ENCODE assay signal across 19 mouse cellular contexts in genomic region chr16:73760921-73761320, GRCm38 (mm10).
DNase-seq lines count a peak whose midpoint lies in the region; ATAC-seq and TF ChIP-seq lines count a peak whose summit lies in the region.
"Had no signal": no experiment of that assay in that cellular context is flagged by ENCODE, and none has a peak within 500 bp of the region (broad histone marks: within the 10 kb centered on the region; RNA-seq: fewer than 3 reads in every experiment).

No protein-coding gene starts in this region.

- no peaks in the 10 kb centered on the region for H3K4me1 ChIP-seq in forebrain, embryonic 14.5 days (ENCODE audit: control insufficient read depth, insufficient read depth, low read length)
- H3K4me1 ChIP-seq in forebrain, postnatal 0 days (ENCODE audit: insufficient read depth): no peaks in the 10 kb centered on the region
- no peaks in the 10 kb centered on the region for H3K4me1 ChIP-seq in midbrain, embryonic 12.5 days
- no peaks in the 10 kb centered on the region for H3K4me1 ChIP-seq in midbrain, embryonic 13.5 days (replicated peaks)
- H3K4me1 ChIP-seq: heart, embryonic 12.5 days; hindbrain, embryonic 10.5 days had no signal

- H3K36me3 ChIP-seq in forebrain, embryonic 14.5 days (ENCODE audit: control insufficient read depth, insufficient read depth, low read length): no peaks in the 10 kb centered on the region
- no peaks in the 10 kb centered on the region for H3K36me3 ChIP-seq in forebrain, postnatal 0 days (ENCODE audit: insufficient read depth)
- H3K36me3 ChIP-seq in midbrain, embryonic 12.5 days: no peaks in the 10 kb centered on the region
- H3K36me3 ChIP-seq in midbrain, embryonic 13.5 days: no peaks in the 10 kb centered on the region
- H3K36me3 ChIP-seq: embryonic facial prominence, embryonic 13.5 days; heart, embryonic 12.5 days; hindbrain, embryonic 10.5 days; hindbrain, embryonic 15.5 days had no signal

- no peak overlapping the region for H3K27ac ChIP-seq in forebrain, embryonic 14.5 days (ENCODE audit: low read depth, low read length)
- H3K27ac ChIP-seq in forebrain, postnatal 0 days (ENCODE audit: low read depth, low read length): no peak overlapping the region
- H3K27ac ChIP-seq in midbrain, embryonic 12.5 days (replicated peaks): no peak overlapping the region
- H3K27ac ChIP-seq in midbrain, embryonic 13.5 days: no peak overlapping the region
- H3K27ac ChIP-seq: embryonic facial prominence, embryonic 13.5 days; gastrocnemius, adult 2 months; hindbrain, embryonic 10.5 days; hindbrain, embryonic 15.5 days had no signal

- ATAC-seq in forebrain, embryonic 14.5 days: peak; percentile 65
- no peak for ATAC-seq in forebrain, postnatal 0 days
- peak; percentile 23; the same call in 1 of the 2 replicates for ATAC-seq in midbrain, embryonic 12.5 days (ENCODE audit: low FRiP score, low read depth)
- ATAC-seq in midbrain, embryonic 13.5 days: no peak
- ATAC-seq: inflammation-experienced regulatory T-cells, adult 6 months; intestine, postnatal 0 days had no signal

- 18% methylated on average over 3 of the region's 3 CpGs for WGBS in forebrain, embryonic 14.5 days
- 12% methylated on average over 3 of the region's 3 CpGs for WGBS in forebrain, postnatal 0 days
- 56% methylated on average over 3 of the region's 3 CpGs for WGBS in midbrain, embryonic 12.5 days
- whole genome bisulfite sequencing in midbrain, embryonic 13.5 days: 43% methylated on average over 3 of the region's 3 CpGs

- H3K4me2 ChIP-seq in forebrain, embryonic 14.5 days (ENCODE audit: low read length): no peak overlapping the region
- H3K4me2 ChIP-seq in forebrain, postnatal 0 days (ENCODE audit: low read depth): no peak overlapping the region
- no peak overlapping the region for H3K4me2 ChIP-seq in midbrain, embryonic 12.5 days (replicated peaks)
- H3K4me2 ChIP-seq in midbrain, embryonic 13.5 days (replicated peaks): no peak overlapping the region
- H3K4me2 ChIP-seq: embryonic facial prominence, embryonic 13.5 days; heart, embryonic 12.5 days; hindbrain, embryonic 15.5 days had no signal

- TF ChIP-seq CTCF in forebrain, postnatal 0 days (IDR thresholded peaks at IDR 0.05; ENCODE audit: low read depth): no peak

- H3K4me3 ChIP-seq in forebrain, embryonic 14.5 days (ENCODE audit: low read depth, low read length): no peak overlapping the region
- no peak overlapping the region for H3K4me3 ChIP-seq in forebrain, postnatal 0 days (ENCODE audit: low read depth, low read length)
- H3K4me3 ChIP-seq in midbrain, embryonic 12.5 days: no peak overlapping the region
- no peak overlapping the region for H3K4me3 ChIP-seq in midbrain, embryonic 13.5 days (replicated peaks)
- H3K4me3 ChIP-seq: embryonic facial prominence, embryonic 13.5 days; gastrocnemius, adult 2 months; heart, embryonic 12.5 days; hindbrain, embryonic 10.5 days; hindbrain, embryonic 15.5 days had no signal

- no peaks in the 10 kb centered on the region for H3K9me3 ChIP-seq in forebrain, embryonic 14.5 days (replicated peaks; ENCODE audit: control insufficient read depth, low read length)
- H3K9me3 ChIP-seq in forebrain, postnatal 0 days (ENCODE audit: low read length): no peaks in the 10 kb centered on the region
- no peaks in the 10 kb centered on the region for H3K9me3 ChIP-seq in midbrain, embryonic 12.5 days
- no peaks in the 10 kb centered on the region for H3K9me3 ChIP-seq in midbrain, embryonic 13.5 days
- H3K9me3 ChIP-seq: embryonic facial prominence, embryonic 13.5 days; heart, embryonic 12.5 days; hindbrain, embryonic 10.5 days; hindbrain, embryonic 15.5 days had no signal

- H3K9ac ChIP-seq in forebrain, embryonic 14.5 days (ENCODE audit: low read length): no peak overlapping the region
- no peak overlapping the region for H3K9ac ChIP-seq in forebrain, postnatal 0 days
- H3K9ac ChIP-seq in midbrain, embryonic 12.5 days (replicated peaks): no peak overlapping the region
- no peak overlapping the region for H3K9ac ChIP-seq in midbrain, embryonic 13.5 days (replicated peaks)
- H3K9ac ChIP-seq: embryonic facial prominence, embryonic 13.5 days; heart, embryonic 12.5 days; hindbrain, embryonic 15.5 days had no signal

- peak; percentile 52 for DNase-seq in forebrain, embryonic 14.5 days (ENCODE audit: low spot score)
- DNase-seq in forebrain, postnatal 0 days: no peak
- peak; percentile 5 for DNase-seq in brain, adult 2 months (ENCODE audit: low read depth, low spot score)
- no peak for DNase-seq in embryo, embryonic 9.5 days (ENCODE audit: extremely low spot score)
- DNase-seq: adrenal gland, adult 8-10 months; adrenal gland, postnatal 36 days; cerebellum, adult 11-12 months; cerebellum, adult 9-10 months; cerebellum, postnatal 25 days; gastrocnemius, adult 2 months; gastrocnemius, postnatal 25 days had no signal

- H3K27me3 ChIP-seq in forebrain, embryonic 14.5 days (replicated peaks; ENCODE audit: control insufficient read depth, insufficient read depth, low read length): no peaks in the 10 kb centered on the region
- H3K27me3 ChIP-seq in forebrain, postnatal 0 days (ENCODE audit: insufficient read depth, low read length): no peaks in the 10 kb centered on the region
- H3K27me3 ChIP-seq in midbrain, embryonic 12.5 days: no peaks in the 10 kb centered on the region
- H3K27me3 ChIP-seq in midbrain, embryonic 13.5 days: no peaks in the 10 kb centered on the region
- H3K27me3 ChIP-seq: embryonic facial prominence, embryonic 13.5 days; heart, embryonic 12.5 days; hindbrain, embryonic 15.5 days had no signal

Comparison
In these comparisons a context has a peak if more than half of its experiments do, and no peak if none do; other contexts are left out.
1. ATAC-seq: peak in forebrain, embryonic 14.5 days (single experiment) and midbrain, embryonic 12.5 days (single experiment); none in forebrain, postnatal 0 days (single experiment) and midbrain, embryonic 13.5 days (single experiment).
2. DNase-seq: peak in forebrain, embryonic 14.5 days (single experiment) and brain, adult 2 months (single experiment); none in forebrain, postnatal 0 days (single experiment) and embryo, embryonic 9.5 days (single experiment).